Mouse (Mus musculus) embryonic facial prominence, embryonic 12.5 days (tissue): ENCODE measurements around the gene Kcnj13. TPM values are rescaled to one million over a fixed set of nuclear protein-coding genes. Genes with fewer than 3 reads are reported as not detected.

Source experiments
- ATAC-seq: fragments of 200-750 bp; cut with Nextera tagmentation; 2 replicates; pipeline ENCODE4 v1.8.0; 2017; ENCODE audit not compliant: insufficient number of reproducible peaks, insufficient read depth, low FRiP score, low TSS enrichment
- H3K27ac ChIP-seq: fragments of 300-500 bp; sonication (generic); 2 replicates; pipeline ENCODE4 v1.5.1; 2016; ENCODE audit warnings: mild to moderate bottlenecking
- H3K27me3 ChIP-seq: fragments of 300-500 bp; sonication (generic); 2 replicates; pipeline ENCODE4 v1.6.1; 2016; ENCODE audit warnings: mild to moderate bottlenecking, moderate library complexity
- H3K36me3 ChIP-seq: fragments of 300-500 bp; sonication (generic); 2 replicates; pipeline ENCODE4 v1.6.1; 2016; ENCODE audit warnings: mild to moderate bottlenecking
- H3K4me1 ChIP-seq: fragments of 300-500 bp; sonication (generic); 2 replicates; pipeline ENCODE4 v1.6.1; 2016
- H3K4me2 ChIP-seq: fragments of 300-500 bp; sonication (generic); replicated peaks from 2 replicates; pipeline ENCODE4 v1.6.1; 2016; ENCODE audit warnings: mild to moderate bottlenecking, moderate library complexity
- H3K4me3 ChIP-seq: fragments of 300-500 bp; sonication (generic); 2 replicates; pipeline ENCODE4 v1.5.1; 2016; ENCODE audit warnings: mild to moderate bottlenecking
- H3K9ac ChIP-seq: fragments of 300-500 bp; sonication (generic); 2 replicates; pipeline ENCODE4 v1.6.1; 2016; ENCODE audit warnings: mild to moderate bottlenecking, moderate library complexity
- H3K9me3 ChIP-seq: fragments of 300-500 bp; sonication (generic); 2 replicates; pipeline ENCODE4 v1.6.1; 2016; ENCODE audit warnings: mild to moderate bottlenecking, moderate library complexity
- WGBS: fragments of 180-500 bp; shearing (Covaris S2); methylation state at CpG from one replicate; pipeline ENCODE4 v1.1.7; 2016; 5-methylcytosine and 5-hydroxymethylcytosine counted together
- polyA plus RNA-seq: library from polyadenylated mRNA; unstranded; fragments of >200 nt; fragmentation: Nextera tagmentation; extraction: Ambion mirVana; gene quantifications from 2 replicates; pipeline ENCODE4 v1.2.1, GENCODE M21; 2016

Gene Kcnj13
- polyA plus RNA-seq, 1 experiment from 2014 or later, result 1.3 TPM

GRCm38 (mm10) chr1:87378024-87378560 lies 16.4 kb downstream of the Kcnj13 start:
- no peak overlapping the region for H3K4me2 ChIP-seq
- no peaks in the 10 kb centered on the region for H3K27me3 ChIP-seq
- H3K27ac ChIP-seq, result no peak overlapping the region
- 80% methylated on average over 3 of the region's 3 CpGs for WGBS
- no peak for ATAC-seq
- no peak overlapping the region for H3K4me3 ChIP-seq
- H3K36me3 ChIP-seq, result peaks cover 29% of the 10 kb centered on the region
- no peak overlapping the region for H3K9ac ChIP-seq
- no peaks in the 10 kb centered on the region for H3K9me3 ChIP-seq
- H3K4me1 ChIP-seq, result no peaks in the 10 kb centered on the region

- no peak overlapping the region for H3K27ac ChIP-seq
These were observed 34.3 kb downstream of the Kcnj13 start for GRCm38 (mm10) chr1:87360276-87360675.

GRCm38 (mm10) chr1:87350576-87350975 lies 44.0 kb downstream of the Kcnj13 start:
- WGBS, result 82% methylated on average over 2 of the region's 2 CpGs

More at GRCm38 (mm10) chr1:87360276-87360675, 34.3 kb downstream of the Kcnj13 start:
- no peak overlapping the region for H3K4me3 ChIP-seq
- no peaks in the 10 kb centered on the region for H3K4me1 ChIP-seq
- H3K9ac ChIP-seq, result no peak overlapping the region
- H3K9me3 ChIP-seq, result no peaks in the 10 kb centered on the region
- no peak overlapping the region for H3K4me2 ChIP-seq
- ATAC-seq, result no peak
- peaks cover 11% of the 10 kb centered on the region for H3K36me3 ChIP-seq
- H3K27me3 ChIP-seq, result no peaks in the 10 kb centered on the region
- WGBS, result 77% methylated on average over 1 of the region's 1 CpGs

More at GRCm38 (mm10) chr1:87350576-87350975, 44.0 kb downstream of the Kcnj13 start:
- no peak for ATAC-seq
- Histone ChIP-seq H3K4me3 (no peak overlapping the region), H3K36me3 (peaks cover 18% of the 10 kb centered on the region; the same call in 1 of the 2 replicates), H3K4me1 (no peaks in the 10 kb centered on the region), H3K9me3 (no peaks in the 10 kb centered on the region), H3K4me2 (no peak overlapping the region), H3K9ac (no peak overlapping the region), H3K27me3 (no peaks in the 10 kb centered on the region), H3K27ac (no peak overlapping the region)

Other genes with a start within 250 kb of the Kcnj13 start
- 1.9 and 2.3 TPM in 2 replicates for gene Ecel1, start 238.2 kb downstream of the Kcnj13 start, polyA plus RNA-seq
- 1.1 and 2.6 TPM in 2 replicates for gene Prss56, start 211.4 kb downstream of the Kcnj13 start, polyA plus RNA-seq
- gene Chrnd, start 204.1 kb downstream of the Kcnj13 start, polyA plus RNA-seq, result 1.2 and 1.6 TPM in 2 replicates
- gene Chrng, start 190.1 kb downstream of the Kcnj13 start, polyA plus RNA-seq, result 6.0 and 9.8 TPM in 2 replicates
- 179 and 182 TPM in 2 replicates for gene Eif4e2, start 180.8 kb downstream of the Kcnj13 start, polyA plus RNA-seq
- 0.98 and 1.5 TPM in 2 replicates for gene Efhd1, start 130.4 kb downstream of the Kcnj13 start, polyA plus RNA-seq
- gene Gigyf2, start 67.7 kb downstream of the Kcnj13 start, polyA plus RNA-seq, result 60.5 and 61.0 TPM in 2 replicates
- gene Snorc, start 75.5 kb upstream of the Kcnj13 start, polyA plus RNA-seq, result 0.78 and 1.1 TPM in 2 replicates
- gene Neu2, start 115.2 kb upstream of the Kcnj13 start, polyA plus RNA-seq, result not detected in 2 replicates
- gene Ngef, start 179.1 kb upstream of the Kcnj13 start, polyA plus RNA-seq, result 1.8 and 1.9 TPM in 2 replicates
- 5.5 and 6.1 TPM in 2 replicates for gene Inpp5d, start 225.6 kb upstream of the Kcnj13 start, polyA plus RNA-seq